Mouse (Mus musculus) heart, embryonic 10.5 days (tissue): ENCODE measurements around the gene Pex14. TPM values are rescaled to one million over a fixed set of nuclear protein-coding genes. Genes with fewer than 3 reads are reported as not detected.

ENCODE experiments used
- DNase-seq: peaks from one replicate; pipeline ENCODE4 v3.0.0-alpha.2; 2017; ENCODE audit warnings: low spot score
- H3K27ac ChIP-seq: fragments of 300-500 bp; sonication (generic); 2 replicates; pipeline ENCODE4 v1.5.1; 2016; ENCODE audit warnings: mild to moderate bottlenecking
- H3K27me3 ChIP-seq: fragments of 300-500 bp; sonication (generic); 2 replicates; pipeline ENCODE4 v1.6.1; 2016; ENCODE audit warnings: mild to moderate bottlenecking; ENCODE audit not compliant: poor library complexity, insufficient read depth, severe bottlenecking
- H3K36me3 ChIP-seq: fragments of 300-500 bp; sonication (generic); 2 replicates; pipeline ENCODE4 v1.6.1; 2016; ENCODE audit warnings: mild to moderate bottlenecking, moderate library complexity
- H3K4me1 ChIP-seq: fragments of 300-500 bp; sonication (generic); 2 replicates; pipeline ENCODE4 v1.6.1; 2016; ENCODE audit warnings: mild to moderate bottlenecking
- H3K4me3 ChIP-seq: fragments of 300-500 bp; sonication (generic); 2 replicates; pipeline ENCODE4 v1.5.1; 2016; ENCODE audit warnings: mild to moderate bottlenecking, moderate library complexity
- H3K9me3 ChIP-seq: fragments of 300-500 bp; sonication (generic); 2 replicates; pipeline ENCODE4 v1.6.1; 2016; ENCODE audit warnings: mild to moderate bottlenecking, moderate library complexity
- WGBS: fragments of 180-500 bp; shearing (Covaris S2); methylation state at CpG from one replicate; pipeline ENCODE4 v1.1.7; 2016; 5-methylcytosine and 5-hydroxymethylcytosine counted together
- polyA plus RNA-seq: library from polyadenylated mRNA; unstranded; fragments of >200 nt; fragmentation: Nextera tagmentation; extraction: Ambion mirVana; gene quantifications from 2 replicates; pipeline ENCODE4 v1.2.1, GENCODE M21; 2016

Pex14 gene
- polyA plus RNA-seq: 53.6 and 59.7 TPM in 2 replicates

GRCm38 (mm10) chr4:149099369-149100017 is at the start of gene Pex14:
Gene Pex14 (minus strand): TSS chr4:149099876.
- H3K27ac ChIP-seq: peak within 1 kb of the TSS; percentile 96
- peak; percentile 96 for DNase-seq
- WGBS: under 1% methylated on average over 50 of the region's 50 CpGs
- peaks cover 26% of the 10 kb centered on the region for H3K4me1 ChIP-seq
- no peaks in the 10 kb centered on the region for H3K36me3 ChIP-seq
- H3K4me3 ChIP-seq: peak within 1 kb of the TSS; percentile 100
- H3K9me3 ChIP-seq: no peaks in the 10 kb centered on the region
- H3K27me3 ChIP-seq: no peaks in the 10 kb centered on the region

GRCm38 (mm10) chr4:149149196-149149595 is 49.5 kb upstream of the Pex14 start:
- Histone ChIP-seq H3K27me3 (no peaks in the 10 kb centered on the region), H3K36me3 (peaks cover 50% of the 10 kb centered on the region), H3K27ac (no peak overlapping the region), H3K4me3 (no peak overlapping the region), H3K4me1 (peaks cover 10% of the 10 kb centered on the region), H3K9me3 (no peaks in the 10 kb centered on the region)
- DNase-seq: no peak
- WGBS: 94% methylated on average over 9 of the region's 9 CpGs

GRCm38 (mm10) chr4:149148084-149148483 is 48.4 kb upstream of the Pex14 start:
- Histone ChIP-seq H3K4me3 (no peak overlapping the region), H3K36me3 (peaks cover 39% of the 10 kb centered on the region), H3K27me3 (0 out of 2 replicates have a peak, but pooled peaks cover 3% of the 10 kb centered on the region), H3K27ac (no peak overlapping the region), H3K9me3 (no peaks in the 10 kb centered on the region), H3K4me1 (peaks cover 10% of the 10 kb centered on the region)
- WGBS: 66% methylated on average over 4 of the region's 4 CpGs
- no peak for DNase-seq

- no peak overlapping the region for H3K27ac ChIP-seq
- peaks cover 10% of the 10 kb centered on the region for H3K4me1 ChIP-seq
- no peaks in the 10 kb centered on the region for H3K9me3 ChIP-seq
- 77% methylated on average over 7 of the region's 7 CpGs for WGBS
- 0 out of 2 replicates have a peak, but pooled peaks cover 3% of the 10 kb centered on the region for H3K27me3 ChIP-seq
- peaks cover 34% of the 10 kb centered on the region for H3K36me3 ChIP-seq
- DNase-seq: no peak
- no peak overlapping the region for H3K4me3 ChIP-seq
Observed at GRCm38 (mm10) chr4:149147528-149147927, 47.9 kb upstream of the Pex14 start.

GRCm38 (mm10) chr4:149145151-149145550 is 45.5 kb upstream of the Pex14 start:
- peaks cover 10% of the 10 kb centered on the region for H3K36me3 ChIP-seq
- H3K4me1 ChIP-seq: peaks cover 10% of the 10 kb centered on the region
- no peak overlapping the region for H3K27ac ChIP-seq
- H3K27me3 ChIP-seq: 0 out of 2 replicates have a peak, but pooled peaks cover 3% of the 10 kb centered on the region
- H3K4me3 ChIP-seq: no peak overlapping the region
- H3K9me3 ChIP-seq: no peaks in the 10 kb centered on the region
- DNase-seq: no peak
- 73% methylated on average over 4 of the region's 4 CpGs for WGBS

- WGBS: 1% methylated on average over 3 of the region's 3 CpGs
- H3K27ac ChIP-seq: no peak overlapping the region
Observed at GRCm38 (mm10) chr4:149144459-149144858, 44.8 kb upstream of the Pex14 start.

GRCm38 (mm10) chr4:149143594-149143993 is 43.9 kb upstream of the Pex14 start:
- H3K27ac ChIP-seq: no peak overlapping the region
- 27% methylated on average over 4 of the region's 4 CpGs for WGBS
- 0 out of 2 replicates have a peak, but pooled peaks cover 3% of the 10 kb centered on the region for H3K27me3 ChIP-seq
- H3K4me1 ChIP-seq: peaks cover 10% of the 10 kb centered on the region
- H3K4me3 ChIP-seq: no peak overlapping the region
- H3K36me3 ChIP-seq: no peaks in the 10 kb centered on the region
- no peaks in the 10 kb centered on the region for H3K9me3 ChIP-seq
- DNase-seq: no peak

More at GRCm38 (mm10) chr4:149144459-149144858, 44.8 kb upstream of the Pex14 start:
- Histone ChIP-seq H3K9me3 (no peaks in the 10 kb centered on the region), H3K36me3 (peaks cover 3% of the 10 kb centered on the region), H3K4me1 (peaks cover 10% of the 10 kb centered on the region), H3K27me3 (0 out of 2 replicates have a peak, but pooled peaks cover 3% of the 10 kb centered on the region), H3K4me3 (no peak overlapping the region)
- peak; percentile 91 for DNase-seq

GRCm38 (mm10) chr4:149138515-149138914 is 38.8 kb upstream of the Pex14 start:
- H3K36me3 ChIP-seq: no peaks in the 10 kb centered on the region
- H3K4me3 ChIP-seq: no peak overlapping the region
- H3K4me1 ChIP-seq: peaks cover 10% of the 10 kb centered on the region; the same call in 1 of the 2 replicates
- no peaks in the 10 kb centered on the region for H3K9me3 ChIP-seq
- whole genome bisulfite sequencing: 78% methylated on average over 8 of the region's 8 CpGs
- no peak for DNase-seq
- H3K27ac ChIP-seq: no peak overlapping the region
- 0 out of 2 replicates have a peak, but pooled peaks cover under 1% of the 10 kb centered on the region for H3K27me3 ChIP-seq

GRCm38 (mm10) chr4:149136982-149137770 is 37.5 kb upstream of the Pex14 start, which contains the start of gene Cenps:
Gene Cenps (minus strand): TSS chr4:149137629.
- Histone ChIP-seq H3K36me3 (peaks cover 3% of the 10 kb centered on the region; the same call in 1 of the 2 replicates), H3K27ac (peak within 1 kb of the TSS; percentile 88), H3K9me3 (no peaks in the 10 kb centered on the region), H3K4me3 (peak within 1 kb of the TSS; percentile 79), H3K27me3 (no peaks in the 10 kb centered on the region), H3K4me1 (peaks cover 10% of the 10 kb centered on the region; the same call in 1 of the 2 replicates)
- 2% methylated on average over 68 of the region's 68 CpGs for WGBS
- peak; percentile 96 for DNase-seq

GRCm38 (mm10) chr4:149136116-149136850 is 36.6 kb upstream of the Pex14 start:
- Histone ChIP-seq H3K9me3 (no peaks in the 10 kb centered on the region), H3K4me3 (peak overlapping the region; percentile 79), H3K4me1 (peaks cover 10% of the 10 kb centered on the region; the same call in 1 of the 2 replicates), H3K27ac (peak overlapping the region; percentile 88), H3K27me3 (no peaks in the 10 kb centered on the region), H3K36me3 (peaks cover 11% of the 10 kb centered on the region)
- no peak for DNase-seq
- 71% methylated on average over 18 of the region's 18 CpGs for WGBS

GRCm38 (mm10) chr4:149133395-149133794 is 33.7 kb upstream of the Pex14 start:
- no peak for DNase-seq
- Histone ChIP-seq H3K36me3 (peaks cover 36% of the 10 kb centered on the region), H3K27ac (no peak overlapping the region), H3K27me3 (no peaks in the 10 kb centered on the region), H3K9me3 (no peaks in the 10 kb centered on the region), H3K4me1 (peaks cover 10% of the 10 kb centered on the region; the same call in 1 of the 2 replicates), H3K4me3 (no peak overlapping the region)
- 84% methylated on average over 5 of the region's 5 CpGs for WGBS

- H3K4me1 ChIP-seq: peaks cover 5% of the 10 kb centered on the region; the same call in 1 of the 2 replicates
- no peak overlapping the region for H3K4me3 ChIP-seq
- no peak for DNase-seq
- no peaks in the 10 kb centered on the region for H3K9me3 ChIP-seq
- H3K27me3 ChIP-seq: no peaks in the 10 kb centered on the region
- WGBS: 87% methylated on average over 21 of the region's 21 CpGs
- H3K36me3 ChIP-seq: peaks cover 44% of the 10 kb centered on the region
- no peak overlapping the region for H3K27ac ChIP-seq
Observed at GRCm38 (mm10) chr4:149131789-149132565, 32.3 kb upstream of the Pex14 start.
